Mouse (Mus musculus): ENCODE measurements around the gene Tango6.

DNA sequence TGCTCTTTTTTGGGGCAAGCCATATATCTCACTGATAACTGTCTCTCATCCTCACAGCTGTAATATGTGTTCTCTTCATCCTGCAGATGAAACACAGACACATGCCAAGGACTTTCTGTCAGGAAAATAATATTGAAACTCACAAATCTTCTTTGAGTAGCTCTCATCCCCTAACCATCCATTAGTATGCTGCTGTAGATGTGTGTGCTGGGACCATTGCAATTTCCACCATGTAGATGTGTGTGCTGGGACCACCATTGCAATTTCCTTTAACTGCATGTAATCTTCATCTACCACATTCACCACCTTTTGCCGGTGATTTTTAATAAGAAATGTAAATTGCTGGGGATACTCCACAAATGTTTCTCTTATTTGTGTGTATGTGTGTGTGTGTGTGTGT is 60.5 kb downstream of the Tango6 start:
- no peak for TF ChIP-seq EP300 (IDR thresholded peaks at IDR 0.05; ENCODE audit: low read depth)
- no peak for TF ChIP-seq CTCF (IDR thresholded peaks at IDR 0.05; ENCODE audit: low read depth)
